Mouse (Mus musculus) bone marrow, adult 2 months (tissue): Measurements from ENCODE around the gene Hic1. TPM values are rescaled to one million over a fixed set of nuclear protein-coding genes. Genes with fewer than 3 reads are reported as not detected.

Experiments
- H3K27ac ChIP-seq: fragments of 200-500 bp; 2 replicates; pipeline ENCODE4 v1.5.1; 2012; ENCODE audit warnings: low read depth, mild to moderate bottlenecking, control low read depth, inconsistent platforms, low read length; ENCODE audit not compliant: control insufficient read depth, poor library complexity, insufficient read depth
- H3K4me1 ChIP-seq: fragments of 200-500 bp; 2 replicates; pipeline ENCODE4 v1.6.1; 2011; ENCODE audit warnings: low read length; ENCODE audit not compliant: control insufficient read depth, insufficient read depth
- H3K4me3 ChIP-seq: fragments of 200-500 bp; replicated peaks from 2 replicates; pipeline ENCODE3; 2011; ENCODE audit warnings: mild to moderate bottlenecking, low read depth, low read length, control low read depth; ENCODE audit not compliant: control insufficient read depth
- CTCF ChIP-seq: fragments of 200-500 bp; IDR thresholded peaks from 2 replicates; pipeline ENCODE4 v1.5.1; 2011; ENCODE audit warnings: low read length, control low read depth; ENCODE audit not compliant: control insufficient read depth, insufficient read depth
- POLR2A ChIP-seq: fragments of 200-500 bp; IDR thresholded peaks from 2 replicates; pipeline ENCODE4 v1.6.1; 2011; ENCODE audit warnings: low read depth, mild to moderate bottlenecking, control low read depth, low read length, borderline replicate concordance; ENCODE audit not compliant: control insufficient read depth
- WGBS: fragments of 180-500 bp; shearing (Covaris S2); methylation state at CpG from one replicate; pipeline ENCODE4 v1.1.7; 2018; 5-methylcytosine and 5-hydroxymethylcytosine counted together
- polyA plus RNA-seq: library from polyadenylated mRNA; stranded (reverse); fragments of >200 nt; gene quantifications from 2 replicates; pipeline ENCODE4 v1.2.4, GENCODE M21; 2011; ENCODE audit warnings: low replicate concordance; ENCODE audit not compliant: missing spikeins, insufficient read depth, insufficient read length

Gene Hic1
- polyA plus RNA-seq, 1 experiment: not detected

DNA sequence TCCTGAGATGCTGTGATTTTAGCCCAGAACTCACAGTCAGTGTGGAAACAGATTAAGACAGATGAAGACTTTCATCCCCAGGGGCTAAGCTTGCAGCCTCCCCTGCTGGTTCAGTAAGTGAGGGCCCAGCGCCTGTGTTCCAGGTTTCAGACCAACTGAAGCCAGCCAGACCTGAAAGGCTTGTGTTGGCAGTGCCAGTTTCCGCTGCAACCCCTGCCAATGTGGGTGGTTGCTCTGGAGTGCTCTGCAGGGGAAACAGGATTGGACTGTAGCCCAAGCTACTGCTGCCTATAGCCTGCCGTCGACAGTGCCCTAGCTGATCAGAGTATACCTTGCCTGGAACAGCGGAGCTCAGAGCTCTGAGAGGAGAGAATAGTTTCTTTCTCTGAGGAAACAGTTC, 37.0 kb downstream of the Hic1 start:
- Histone ChIP-seq H3K4me3 (no peak overlapping the region), H3K4me1 (peaks cover 6% of the 10 kb centered on the region), H3K27ac (no peak overlapping the region)
- TF ChIP-seq POLR2A: no peak
- TF ChIP-seq CTCF: no peak
- WGBS: 60% methylated on average over 5 of the region's 5 CpGs

GRCm38 (mm10) chr11:75131300-75131699, 38.0 kb downstream of the Hic1 start:
- Histone ChIP-seq H3K4me1 (no peaks in the 10 kb centered on the region), H3K27ac (no peak overlapping the region), H3K4me3 (no peak overlapping the region)
- TF ChIP-seq CTCF (no peak), POLR2A (no peak)
- WGBS: 50% methylated on average over 4 of the region's 4 CpGs

GRCm38 (mm10) chr11:75129481-75129880, 39.8 kb downstream of the Hic1 start:
- Histone ChIP-seq H3K27ac (no peak overlapping the region), H3K4me3 (no peak overlapping the region), H3K4me1 (no peaks in the 10 kb centered on the region)
- TF ChIP-seq CTCF (no peak), POLR2A (no peak)
- WGBS: 94% methylated on average over 6 of the region's 6 CpGs

DNA sequence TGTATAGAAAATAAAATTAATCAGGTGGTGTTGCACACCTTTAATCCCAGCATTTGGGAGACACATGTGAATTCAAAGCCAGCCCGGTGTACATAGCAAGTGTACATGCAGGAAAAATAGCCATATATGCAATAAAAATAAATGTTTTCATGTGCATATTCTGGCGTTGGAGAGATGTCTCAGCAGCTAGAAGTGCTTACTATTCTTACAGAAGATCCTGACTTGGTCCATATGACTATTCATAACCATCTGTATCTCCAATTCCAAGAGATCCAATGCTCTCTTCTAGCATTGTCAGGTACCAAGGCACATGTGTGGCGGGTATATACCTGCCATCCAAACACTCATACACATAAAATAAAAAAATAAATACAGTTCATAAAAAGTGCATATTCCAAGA, 42.9 kb downstream of the Hic1 start:
- H3K4me3 ChIP-seq: no peak overlapping the region
- TF ChIP-seq POLR2A: no peak
- no peak for TF ChIP-seq CTCF
- H3K27ac ChIP-seq: no peak overlapping the region
- WGBS: 87% methylated on average over 3 of the region's 3 CpGs
- H3K4me1 ChIP-seq: no peaks in the 10 kb centered on the region

GRCm38 (mm10) chr11:75124406-75124805, 44.9 kb downstream of the Hic1 start:
- TF ChIP-seq POLR2A: no peak
- no peak for TF ChIP-seq CTCF
- H3K27ac ChIP-seq: no peak overlapping the region
- 85% methylated on average over 2 of the region's 2 CpGs for WGBS
- no peak overlapping the region for H3K4me3 ChIP-seq
- no peaks in the 10 kb centered on the region for H3K4me1 ChIP-seq

- Histone ChIP-seq H3K4me3 (no peak overlapping the region), H3K27ac (no peak overlapping the region), H3K4me1 (no peaks in the 10 kb centered on the region)
- WGBS: 83% methylated on average over 1 of the region's 1 CpGs
- TF ChIP-seq CTCF: no peak
- TF ChIP-seq POLR2A: no peak
Measured at GRCm38 (mm10) chr11:75121348-75121747, 48.0 kb downstream of the Hic1 start.

- no peak for TF ChIP-seq CTCF
- TF ChIP-seq POLR2A: no peak
- no peaks in the 10 kb centered on the region for H3K4me1 ChIP-seq
- H3K27ac ChIP-seq: no peak overlapping the region
- 77% methylated on average over 3 of the region's 3 CpGs for WGBS
- no peak overlapping the region for H3K4me3 ChIP-seq
Measured at GRCm38 (mm10) chr11:75119841-75120240, 49.5 kb downstream of the Hic1 start.

GRCm38 (mm10) chr11:75119298-75119697, 50.0 kb downstream of the Hic1 start:
- H3K4me3 ChIP-seq: no peak overlapping the region
- TF ChIP-seq CTCF (no peak), POLR2A (no peak)
- WGBS: 80% methylated on average over 2 of the region's 2 CpGs

GRCm38 (mm10) chr11:75118141-75118540, 51.2 kb downstream of the Hic1 start:
- TF ChIP-seq POLR2A (no peak), CTCF (no peak)
- Histone ChIP-seq H3K4me1 (no peaks in the 10 kb centered on the region), H3K4me3 (no peak overlapping the region), H3K27ac (no peak overlapping the region)
- WGBS: 93% methylated on average over 2 of the region's 2 CpGs

More at GRCm38 (mm10) chr11:75119298-75119697, 50.0 kb downstream of the Hic1 start:
- H3K27ac ChIP-seq: no peak overlapping the region
- no peaks in the 10 kb centered on the region for H3K4me1 ChIP-seq

- Histone ChIP-seq H3K4me1 (no peaks in the 10 kb centered on the region), H3K4me3 (no peak overlapping the region), H3K27ac (no peak overlapping the region)
- TF ChIP-seq CTCF (no peak), POLR2A (no peak)
- WGBS: 29% methylated on average over 6 of the region's 6 CpGs
Measured at GRCm38 (mm10) chr11:75116379-75116778, 52.9 kb downstream of the Hic1 start.

Other genes starting within 250 kb of the Hic1 start
- gene Smg6, start 243.7 kb downstream of the Hic1 start, polyA plus RNA-seq: 23.6 and 26.4 TPM in 2 replicates
- gene Srr, start 243.6 kb downstream of the Hic1 start, polyA plus RNA-seq: 5.3 and 5.5 TPM in 2 replicates
- gene Ovca2, start 9.3 kb upstream of the Hic1 start, polyA plus RNA-seq: 5.6 and 20.8 TPM in 2 replicates
- 3.5 and 5.9 TPM in 2 replicates for gene Dph1, start 21.7 kb upstream of the Hic1 start, polyA plus RNA-seq
- 0.65 and 0.85 TPM in 2 replicates for gene Rtn4rl1, start 24.3 kb upstream of the Hic1 start, polyA plus RNA-seq
- gene Rpa1, start 178.8 kb upstream of the Hic1 start, polyA plus RNA-seq: 40.3 and 44.6 TPM in 2 replicates
- 1.1 and 2.0 TPM in 2 replicates for gene Smyd4, start 178.9 kb upstream of the Hic1 start, polyA plus RNA-seq